Mouse (Mus musculus) liver, postnatal 0 days (tissue): ENCODE data around the gene Acox2.

Source experiments
- CTCF ChIP-seq: sonication (generic); IDR thresholded peaks from 2 replicates; pipeline ENCODE4 v1.5.1; 2016; ENCODE audit warnings: antibody characterized with exemption, low read depth
- EP300 ChIP-seq: IDR thresholded peaks from 2 replicates; pipeline ENCODE4 v1.6.1; 2016; ENCODE audit warnings: antibody characterized with exemption, low read depth, mild to moderate bottlenecking

DNA sequence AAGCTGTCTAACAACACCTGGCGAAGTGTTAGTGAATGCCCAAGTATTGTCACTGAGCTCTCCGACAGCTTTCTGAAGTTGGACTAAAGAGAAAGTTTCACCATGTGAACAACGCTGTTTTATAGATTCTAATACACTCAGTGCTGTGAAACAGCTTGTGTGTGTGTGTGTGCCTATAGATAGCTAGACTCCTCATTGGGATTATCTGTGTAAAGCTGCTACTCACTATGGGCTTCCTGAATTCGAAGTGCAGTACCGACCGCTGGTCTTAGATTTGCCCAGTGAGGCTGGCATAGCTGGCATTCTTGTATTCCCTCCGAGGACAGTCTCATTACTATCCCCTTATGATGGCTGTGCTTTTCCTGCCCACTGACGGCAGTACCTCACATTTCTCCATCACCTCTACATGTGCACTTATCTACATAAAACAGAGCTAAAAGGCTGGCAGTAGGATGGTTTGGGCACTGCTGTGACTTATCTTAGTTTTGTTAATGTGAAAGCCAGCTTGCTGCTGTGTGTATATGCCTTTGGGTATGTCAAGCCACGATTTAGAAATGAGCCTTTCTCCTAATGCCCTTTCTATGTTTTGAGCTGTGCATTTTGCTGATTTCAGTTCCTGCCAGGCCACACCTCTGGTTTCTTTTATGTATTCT, 29.7 kb downstream of the Acox2 start:
- TF ChIP-seq CTCF (no peak), EP300 (peak; percentile 44; the same call in 1 of the 2 replicates)
